Mouse (Mus musculus) megakaryocyte, embryonic 14.5 days (primary cell): Measurements from ENCODE around the gene Gm960.

Experiments used
- FLI1 ChIP-seq: IDR thresholded peaks from 2 replicates; pipeline ENCODE4 v1.6.1; 2012; ENCODE audit warnings: low read length, inconsistent platforms, mixed read lengths
- GATA1 ChIP-seq: IDR thresholded peaks from 3 replicates; pipeline ENCODE4 v1.6.1; 2012; ENCODE audit warnings: mixed read lengths, low read length, inconsistent platforms, borderline replicate concordance

DNA sequence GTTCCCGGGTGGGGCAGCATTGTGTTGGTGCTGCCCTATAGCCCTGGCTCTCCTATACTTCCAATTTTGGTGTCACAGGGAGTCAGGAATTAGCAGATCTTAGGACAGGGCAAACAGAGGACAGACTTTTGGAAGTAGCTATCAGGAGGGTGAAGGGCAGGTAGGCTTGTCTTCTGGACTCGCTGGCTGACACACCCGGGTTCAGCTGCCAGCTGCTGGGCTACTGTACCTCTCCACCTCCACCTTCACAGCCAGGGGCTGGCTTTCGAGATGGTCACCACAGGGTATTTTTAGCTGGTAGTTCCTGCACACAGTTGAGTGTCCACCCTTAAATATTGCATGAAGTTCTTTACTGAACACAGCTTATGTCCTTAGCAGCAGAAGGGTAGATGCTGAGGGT is 90.0 kb downstream of the Gm960 start:
- TF ChIP-seq FLI1 = no peak
- no peak for TF ChIP-seq GATA1
